Mouse (Mus musculus) kidney, adult 2 months (tissue): Measurements from ENCODE around the gene Trappc10. TPM values are rescaled to one million over a fixed set of nuclear protein-coding genes. Genes with fewer than 3 reads are reported as not detected.
A peak's percentile ranks its signal among the peaks of the same experiment; 100 is the strongest.

Experiments
- DNase-seq: peaks from one replicate; pipeline ENCODE4 v3.0.0; 2021
- H3K27ac ChIP-seq: fragments of 200-500 bp; 2 replicates; pipeline ENCODE4 v1.5.1; 2012; ENCODE audit warnings: low read depth, low read length, control low read depth, inconsistent platforms; ENCODE audit not compliant: insufficient read depth
- H3K27me3 ChIP-seq: fragments of 200-500 bp; replicated peaks from 2 replicates; pipeline ENCODE4 v1.6.1; 2012; ENCODE audit warnings: mild to moderate bottlenecking, moderate library complexity, low read length, inconsistent platforms; ENCODE audit not compliant: control insufficient read depth, insufficient read depth
- H3K36me3 ChIP-seq: fragments of 200-500 bp; 2 replicates; pipeline ENCODE4 v1.6.1; 2012; ENCODE audit warnings: mild to moderate bottlenecking, moderate library complexity, low read length, inconsistent platforms; ENCODE audit not compliant: control insufficient read depth, insufficient read depth
- H3K4me1 ChIP-seq: fragments of 200-500 bp; 2 replicates; pipeline ENCODE4 v1.6.1; 2011; ENCODE audit warnings: low read length; ENCODE audit not compliant: control insufficient read depth, insufficient read depth
- H3K4me3 ChIP-seq: fragments of 200-500 bp; 2 replicates; pipeline ENCODE4 v1.5.1; 2011; ENCODE audit warnings: mild to moderate bottlenecking, low read depth, low read length, control low read depth; ENCODE audit not compliant: insufficient read depth
- CTCF ChIP-seq: fragments of 200-500 bp; conservative IDR thresholded peaks from 2 replicates; pipeline ENCODE4 v1.5.1; 2011; ENCODE audit warnings: low read depth, mild to moderate bottlenecking, control low read depth, low read length, moderate library complexity, mixed read lengths; ENCODE audit not compliant: insufficient read depth, insufficient read length
- POLR2A ChIP-seq: fragments of 200-500 bp; IDR thresholded peaks from one replicate; pipeline ENCODE4 v1.6.1; 2011; ENCODE audit warnings: low read depth, low read length, control low read depth
- WGBS: fragments of 180-500 bp; shearing (Covaris S2); methylation state at CpG from one replicate; pipeline ENCODE4 v1.1.7; 2018; 5-methylcytosine and 5-hydroxymethylcytosine counted together
- polyA plus RNA-seq: library from polyadenylated mRNA; depleted of rRNA; stranded (reverse); fragments of >200 nt; gene quantifications from 2 replicates; pipeline ENCODE4 v1.2.3, GENCODE M21; 2012

The Trappc10 gene
- polyA plus RNA-seq, 1 experiment: 45.0 TPM

- no peak for DNase-seq
- 81% methylated on average over 5 of the region's 5 CpGs for WGBS
- Histone ChIP-seq H3K4me1 (0 out of 2 replicates have a peak, but pooled peaks cover 4% of the 10 kb centered on the region), H3K27me3 (no peaks in the 10 kb centered on the region), H3K4me3 (no peak overlapping the region), H3K27ac (no peak overlapping the region), H3K36me3 (no peaks in the 10 kb centered on the region)
- TF ChIP-seq POLR2A (no peak), CTCF (no peak)
Observed at GRCm38 (mm10) chr10:78259230-78259629, 14.8 kb upstream of the Trappc10 start.

GRCm38 (mm10) chr10:78258142-78258675 lies 13.8 kb upstream of the Trappc10 start:
- Histone ChIP-seq H3K27ac (no peak overlapping the region), H3K36me3 (no peaks in the 10 kb centered on the region), H3K4me3 (no peak overlapping the region), H3K4me1 (0 out of 2 replicates have a peak, but pooled peaks cover 4% of the 10 kb centered on the region), H3K27me3 (no peaks in the 10 kb centered on the region)
- 73% methylated on average over 6 of the region's 6 CpGs for WGBS
- DNase-seq: no peak
- TF ChIP-seq POLR2A: no peak
- no peak for TF ChIP-seq CTCF

GRCm38 (mm10) chr10:78255646-78256059 lies 11.2 kb upstream of the Trappc10 start:
- DNase-seq: peak; percentile 88

GRCm38 (mm10) chr10:78247206-78247605 lies 2.8 kb upstream of the Trappc10 start:
- TF ChIP-seq POLR2A (no peak), CTCF (no peak)
- 83% methylated on average over 3 of the region's 3 CpGs for WGBS
- no peak overlapping the region for H3K4me3 ChIP-seq
- H3K36me3 ChIP-seq: no peaks in the 10 kb centered on the region
- DNase-seq: no peak
- no peaks in the 10 kb centered on the region for H3K27me3 ChIP-seq
- H3K27ac ChIP-seq: no peak overlapping the region
- peaks cover 7% of the 10 kb centered on the region; the same call in 1 of the 2 replicates for H3K4me1 ChIP-seq

More at GRCm38 (mm10) chr10:78255646-78256059, 11.2 kb upstream of the Trappc10 start:
- TF ChIP-seq CTCF (no peak), POLR2A (no peak)
- Histone ChIP-seq H3K27me3 (no peaks in the 10 kb centered on the region), H3K36me3 (no peaks in the 10 kb centered on the region), H3K4me3 (no peak overlapping the region), H3K4me1 (0 out of 2 replicates have a peak, but pooled peaks cover 3% of the 10 kb centered on the region), H3K27ac (no peak overlapping the region)
- 25% methylated on average over 4 of the region's 4 CpGs for WGBS

GRCm38 (mm10) chr10:78246725-78247124 lies 2.3 kb upstream of the Trappc10 start:
- no peaks in the 10 kb centered on the region for H3K27me3 ChIP-seq
- no peaks in the 10 kb centered on the region for H3K36me3 ChIP-seq
- DNase-seq: no peak
- 85% methylated on average over 4 of the region's 4 CpGs for WGBS
- H3K27ac ChIP-seq: no peak overlapping the region
- peaks cover 7% of the 10 kb centered on the region; the same call in 1 of the 2 replicates for H3K4me1 ChIP-seq
- no peak for TF ChIP-seq POLR2A
- TF ChIP-seq CTCF: no peak
- no peak overlapping the region for H3K4me3 ChIP-seq

- peak overlapping the region; percentile 67; the same call in 1 of the 2 replicates for H3K27ac ChIP-seq
- WGBS: 17% methylated on average over 7 of the region's 7 CpGs
- H3K4me1 ChIP-seq: peaks cover 7% of the 10 kb centered on the region; the same call in 1 of the 2 replicates
- H3K27me3 ChIP-seq: no peaks in the 10 kb centered on the region
- no peaks in the 10 kb centered on the region for H3K36me3 ChIP-seq
- DNase-seq: no peak
- H3K4me3 ChIP-seq: peak overlapping the region; percentile 79
- TF ChIP-seq CTCF: no peak
- TF ChIP-seq POLR2A: no peak
Observed at GRCm38 (mm10) chr10:78245225-78245547, 745 bp upstream of the Trappc10 start.

- TF ChIP-seq CTCF: no peak
- no peak for TF ChIP-seq POLR2A
- under 1% methylated on average over 33 of the region's 33 CpGs for WGBS
- Histone ChIP-seq H3K36me3 (no peaks in the 10 kb centered on the region), H3K4me3 (peak overlapping the region; percentile 79), H3K27ac (0 out of 2 replicates have a peak overlapping the region, but pooled peaks have one; percentile 5), H3K27me3 (no peaks in the 10 kb centered on the region), H3K4me1 (peaks cover 7% of the 10 kb centered on the region; the same call in 1 of the 2 replicates)
- DNase-seq: peak; percentile 59
Observed at GRCm38 (mm10) chr10:78244058-78244437, 393 bp downstream of the Trappc10 start.
